Mouse (Mus musculus): ENCODE measurements around the gene Mroh2a. TPM values are rescaled to one million over a fixed set of nuclear protein-coding genes. Genes with fewer than 3 reads are reported as not detected.

Mroh2a gene
- polyA plus RNA-seq, 2 experiments: under 0.01 to 0.38 TPM

GRCm38 (mm10) chr1:88240579-88240978 lies 13.8 kb downstream of the Mroh2a start:
- H3K36me3 ChIP-seq (replicated peaks; ENCODE audit: control insufficient read depth, insufficient read depth, low read depth): no peaks in the 10 kb centered on the region
- H3K4me3 ChIP-seq (ENCODE audit: insufficient read depth in 1 of 2, low read depth in 2 of 2, low read length in 2 of 2): no peak overlapping the region
- no peak overlapping the region for H3K9ac ChIP-seq (replicated peaks)
- WGBS (ENCODE audit: insufficient replicate concordance): 45% methylated on average over 4 of the region's 4 CpGs
- peaks cover 35% of the 10 kb centered on the region for H3K9me3 ChIP-seq (ENCODE audit: control insufficient read depth, low read length)
- H3K4me1 ChIP-seq (replicated peaks; ENCODE audit: control insufficient read depth in 2 of 2, insufficient read depth in 2 of 2, low read length in 1 of 2): no peaks in the 10 kb centered on the region
- no peak for ATAC-seq (ENCODE audit: insufficient read depth)
- no peak overlapping the region for H3K4me2 ChIP-seq (ENCODE audit: low read depth)
- H3K27me3 ChIP-seq (ENCODE audit: control insufficient read depth, insufficient read depth, low read length): no peaks in the 10 kb centered on the region
- DNase-seq (ENCODE audit: low read depth in 3 of 3, low spot score in 3 of 3): no peak
- TF ChIP-seq CTCF (IDR thresholded peaks at IDR 0.05; ENCODE audit: low read depth): no peak
- H3K27ac ChIP-seq: no peak overlapping the region

DNA sequence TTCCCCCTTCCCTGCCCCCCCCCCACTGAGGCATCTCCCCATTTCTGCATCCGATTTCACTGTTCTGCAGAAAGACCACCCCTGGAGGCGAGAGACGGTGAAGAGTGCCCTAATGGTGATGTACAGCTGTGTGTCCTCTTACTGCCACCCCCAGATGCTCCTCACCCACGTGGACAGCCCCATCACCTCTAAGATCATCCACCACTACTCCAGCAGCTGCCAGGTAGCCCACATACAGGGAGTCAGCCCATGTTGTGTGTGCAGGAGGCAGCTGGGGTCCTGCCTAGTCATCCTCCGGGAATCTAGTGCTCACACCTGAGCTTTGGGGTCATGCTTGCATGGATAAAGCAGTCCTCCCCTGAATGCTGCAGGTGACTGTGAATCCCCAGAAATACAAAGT lies 17.1 kb downstream of the Mroh2a start:
- 45% methylated on average over 5 of the region's 5 CpGs for WGBS (ENCODE audit: insufficient replicate concordance)
- Histone ChIP-seq H3K4me2 (ENCODE audit: low read depth) (no peak overlapping the region), H3K9me3 (ENCODE audit: control insufficient read depth, low read length) (peaks cover 24% of the 10 kb centered on the region), H3K4me3 (ENCODE audit: insufficient read depth in 1 of 2, low read depth in 2 of 2, low read length in 2 of 2) (no peak overlapping the region), H3K27me3 (ENCODE audit: control insufficient read depth, insufficient read depth, low read length) (no peaks in the 10 kb centered on the region), H3K27ac (no peak overlapping the region), H3K36me3 (replicated peaks; ENCODE audit: control insufficient read depth, insufficient read depth, low read depth) (no peaks in the 10 kb centered on the region), H3K4me1 (replicated peaks; ENCODE audit: control insufficient read depth in 2 of 2, insufficient read depth in 2 of 2, low read length in 1 of 2) (no peaks in the 10 kb centered on the region), H3K9ac (replicated peaks) (no peak overlapping the region)
- ATAC-seq (ENCODE audit: insufficient read depth) (no peak), DNase-seq (ENCODE audit: low read depth in 3 of 3, low spot score in 3 of 3) (no peak)
- no peak for TF ChIP-seq CTCF (IDR thresholded peaks at IDR 0.05; ENCODE audit: low read depth)
- TF ChIP-seq EP300 (IDR thresholded peaks at IDR 0.05; ENCODE audit: low read depth): no peak

DNA sequence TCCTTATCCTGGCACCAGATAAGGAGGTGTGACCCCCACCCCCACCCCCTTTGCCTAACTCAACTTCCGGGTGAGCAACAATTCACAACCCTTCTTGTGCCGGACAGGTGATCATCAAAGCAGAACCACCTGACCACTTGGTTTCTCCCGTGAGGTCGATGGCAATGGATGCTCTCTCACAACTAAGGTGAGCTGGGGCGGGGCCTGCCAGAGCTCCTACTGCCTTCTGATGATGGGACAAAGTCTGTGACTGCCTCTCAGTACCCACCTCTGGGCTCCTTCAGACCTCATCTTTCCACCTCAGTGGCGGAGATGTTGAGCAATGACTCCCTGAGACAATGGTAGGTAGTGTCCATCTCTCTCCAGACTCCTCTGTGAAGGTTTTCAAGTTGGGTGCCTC lies 19.1 kb downstream of the Mroh2a start:
- no peaks in the 10 kb centered on the region for H3K36me3 ChIP-seq (replicated peaks; ENCODE audit: control insufficient read depth, insufficient read depth, low read depth)
- no peak overlapping the region for H3K4me2 ChIP-seq (ENCODE audit: low read depth)
- H3K9ac ChIP-seq (replicated peaks): no peak overlapping the region
- peaks cover 12% of the 10 kb centered on the region for H3K9me3 ChIP-seq (ENCODE audit: control insufficient read depth, low read length)
- TF ChIP-seq EP300 (IDR thresholded peaks at IDR 0.05; ENCODE audit: low read depth) (no peak), CTCF (IDR thresholded peaks at IDR 0.05; ENCODE audit: low read depth) (no peak)
- H3K4me1 ChIP-seq (replicated peaks; ENCODE audit: control insufficient read depth in 2 of 2, insufficient read depth in 2 of 2, low read length in 1 of 2): no peaks in the 10 kb centered on the region
- WGBS (ENCODE audit: insufficient replicate concordance): 58% methylated on average over 6 of the region's 6 CpGs
- DNase-seq (ENCODE audit: low read depth in 3 of 3, low spot score in 3 of 3) (no peak), ATAC-seq (ENCODE audit: insufficient read depth) (no peak)
- no peak overlapping the region for H3K4me3 ChIP-seq (ENCODE audit: insufficient read depth in 1 of 2, low read depth in 2 of 2, low read length in 2 of 2)
- H3K27me3 ChIP-seq (ENCODE audit: control insufficient read depth, insufficient read depth, low read length): no peaks in the 10 kb centered on the region
- no peak overlapping the region for H3K27ac ChIP-seq

GRCm38 (mm10) chr1:88246386-88246785 lies 19.6 kb downstream of the Mroh2a start:
- Histone ChIP-seq H3K4me2 (ENCODE audit: low read depth) (no peak overlapping the region), H3K27ac (no peak overlapping the region), H3K9me3 (ENCODE audit: control insufficient read depth, low read length) (peaks cover 11% of the 10 kb centered on the region), H3K4me1 (replicated peaks; ENCODE audit: control insufficient read depth in 2 of 2, insufficient read depth in 2 of 2, low read length in 1 of 2) (no peaks in the 10 kb centered on the region), H3K27me3 (ENCODE audit: control insufficient read depth, insufficient read depth, low read length) (no peaks in the 10 kb centered on the region), H3K9ac (replicated peaks) (no peak overlapping the region), H3K36me3 (replicated peaks; ENCODE audit: control insufficient read depth, insufficient read depth, low read depth) (no peaks in the 10 kb centered on the region), H3K4me3 (ENCODE audit: insufficient read depth in 1 of 2, low read depth in 2 of 2, low read length in 2 of 2) (no peak overlapping the region)
- DNase-seq (ENCODE audit: low read depth in 3 of 3, low spot score in 3 of 3) (no peak), ATAC-seq (ENCODE audit: insufficient read depth) (no peak)
- WGBS (ENCODE audit: insufficient replicate concordance): 35% methylated on average over 6 of the region's 6 CpGs
- no peak for TF ChIP-seq EP300 (IDR thresholded peaks at IDR 0.05; ENCODE audit: low read depth)
- TF ChIP-seq CTCF (IDR thresholded peaks at IDR 0.05; ENCODE audit: low read depth): no peak

DNA sequence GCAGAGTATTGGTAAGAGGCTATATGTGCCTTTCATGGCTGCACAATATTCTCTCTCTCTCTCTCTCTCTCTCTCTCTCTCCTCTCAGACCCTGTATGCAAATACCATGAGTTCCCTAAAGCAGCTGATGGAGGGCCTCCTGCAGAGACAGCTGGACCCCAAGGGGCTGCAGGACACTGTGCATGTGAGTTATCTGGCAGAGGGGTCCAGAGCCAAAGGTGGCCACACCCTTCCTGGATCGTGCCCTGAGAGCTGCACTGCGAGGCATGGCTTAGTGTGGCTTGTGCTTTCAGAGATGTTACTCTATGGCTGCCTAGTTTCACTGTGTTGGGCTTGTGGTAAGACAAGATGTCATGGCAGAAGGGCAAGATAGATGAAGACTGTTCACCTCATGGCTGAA lies 20.9 kb downstream of the Mroh2a start:
- no peak for ATAC-seq (ENCODE audit: insufficient read depth)
- no peak overlapping the region for H3K27ac ChIP-seq
- H3K36me3 ChIP-seq (replicated peaks; ENCODE audit: control insufficient read depth, insufficient read depth, low read depth): no peaks in the 10 kb centered on the region
- no peaks in the 10 kb centered on the region for H3K4me1 ChIP-seq (replicated peaks; ENCODE audit: control insufficient read depth in 2 of 2, insufficient read depth in 2 of 2, low read length in 1 of 2)
- H3K9ac ChIP-seq (replicated peaks): no peak overlapping the region
- 36% methylated on average over 2 of the region's 2 CpGs for WGBS (ENCODE audit: insufficient replicate concordance)
- no peak overlapping the region for H3K4me2 ChIP-seq (ENCODE audit: low read depth)
- DNase-seq (ENCODE audit: low read depth in 3 of 3, low spot score in 3 of 3): no peak
- no peaks in the 10 kb centered on the region for H3K27me3 ChIP-seq (ENCODE audit: control insufficient read depth, insufficient read depth, low read length)
- H3K9me3 ChIP-seq (ENCODE audit: control insufficient read depth, low read length): peaks cover 6% of the 10 kb centered on the region
- H3K4me3 ChIP-seq (ENCODE audit: insufficient read depth in 1 of 2, low read depth in 2 of 2, low read length in 2 of 2): no peak overlapping the region
- TF ChIP-seq CTCF (IDR thresholded peaks at IDR 0.05; ENCODE audit: low read depth) (no peak), EP300 (IDR thresholded peaks at IDR 0.05; ENCODE audit: low read depth) (no peak)
